Mouse (Mus musculus): ENCODE data around the gene Stra6l.

Gene Stra6l

DNA sequence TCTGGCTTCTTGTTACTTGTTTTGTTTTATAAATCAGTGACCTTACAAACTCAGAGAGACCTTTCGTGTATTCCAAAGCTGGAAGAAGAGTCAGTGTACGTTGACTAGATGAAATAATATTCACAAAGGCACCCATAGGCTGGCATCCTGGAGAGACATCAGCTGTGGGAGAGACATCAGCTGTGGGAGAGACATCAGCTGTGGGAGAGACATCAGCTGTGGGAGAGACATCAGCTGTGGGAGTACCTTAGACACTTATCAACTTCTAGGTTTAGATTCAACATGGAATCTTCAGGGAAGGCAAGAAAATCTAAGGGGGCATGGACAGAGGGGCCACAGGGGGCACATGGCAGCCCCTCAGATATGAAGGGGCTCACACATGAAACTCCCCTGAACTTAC, 2.2 kb upstream of the Stra6l start:
- DNase-seq = no peak

GRCm38 (mm10) chr4:45848825-45849156, 327 bp downstream of the Stra6l start:
- DNase-seq = no peak

GRCm38 (mm10) chr4:45849419-45849818, 955 bp downstream of the Stra6l start:
- DNase-seq = no peak

- peak; percentile 4 for DNase-seq
Observed at GRCm38 (mm10) chr4:45851640-45852051, 3.2 kb downstream of the Stra6l start.

DNA sequence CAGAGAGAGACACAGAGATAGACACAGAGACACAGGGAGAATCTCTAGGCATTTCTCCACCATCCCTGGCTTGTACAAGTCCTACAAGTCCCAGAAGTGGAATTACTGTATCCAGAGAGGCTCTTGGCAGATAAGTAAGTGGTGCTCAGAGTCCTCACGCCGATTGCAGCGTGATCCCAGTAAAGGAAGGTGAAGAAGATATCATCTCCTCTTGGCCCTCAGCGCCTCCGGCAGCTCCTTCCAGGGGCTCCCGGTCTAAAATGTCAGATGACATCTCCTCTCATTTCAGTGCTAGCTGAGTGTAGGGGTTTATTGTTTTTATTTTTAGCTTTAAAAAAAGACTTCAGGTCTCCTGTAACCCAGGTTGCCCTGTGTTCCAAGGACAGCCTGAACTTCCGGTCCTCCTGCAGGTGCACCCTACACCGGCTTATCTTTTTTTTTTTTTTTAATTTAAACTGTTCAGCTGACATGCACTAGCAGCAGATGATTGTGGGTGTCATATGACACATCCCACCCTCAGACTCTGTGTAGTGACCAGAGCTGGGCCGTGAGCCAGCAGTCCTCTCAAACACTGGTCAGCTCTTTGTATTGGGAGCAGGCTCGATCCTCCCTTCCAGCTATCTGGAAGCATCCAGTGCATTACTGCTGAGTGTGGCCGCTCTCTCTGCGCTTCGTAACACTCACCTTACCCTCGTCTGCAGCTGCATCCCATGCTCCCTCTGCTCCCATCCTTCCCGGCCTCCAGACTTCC, 5.2 kb downstream of the Stra6l start:
- DNase-seq = no peak

DNA sequence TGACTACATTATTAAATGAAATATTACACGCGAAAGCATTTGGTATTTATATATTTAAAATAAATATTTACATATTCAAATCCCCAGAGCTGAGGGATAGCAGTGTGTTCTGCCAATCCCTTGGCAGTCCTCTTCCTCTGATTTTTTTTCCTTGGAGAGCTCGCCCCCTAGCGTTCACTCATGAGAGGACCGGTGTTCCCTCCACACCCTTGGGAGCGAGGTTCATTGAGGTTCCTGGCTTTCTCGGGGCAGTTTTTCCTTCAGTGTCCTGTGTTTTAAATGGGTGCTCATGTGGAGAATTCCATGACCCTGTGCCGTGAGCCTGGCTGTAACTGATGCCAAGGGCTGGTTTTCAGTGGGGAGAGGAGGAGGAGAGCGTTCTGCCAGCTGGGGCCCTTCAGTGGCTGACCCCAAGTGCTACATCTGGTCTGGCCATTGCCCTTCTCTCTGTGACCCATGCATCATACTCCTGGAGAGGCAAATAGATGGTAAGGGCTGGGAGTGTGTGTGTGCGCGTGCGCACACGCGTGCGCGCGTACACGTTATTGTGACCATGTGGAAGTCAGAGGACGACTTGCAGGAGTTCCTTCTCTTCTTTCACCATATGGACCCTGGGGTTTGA, 7.5 kb downstream of the Stra6l start:
- DNase-seq = peak; percentile 51

DNA sequence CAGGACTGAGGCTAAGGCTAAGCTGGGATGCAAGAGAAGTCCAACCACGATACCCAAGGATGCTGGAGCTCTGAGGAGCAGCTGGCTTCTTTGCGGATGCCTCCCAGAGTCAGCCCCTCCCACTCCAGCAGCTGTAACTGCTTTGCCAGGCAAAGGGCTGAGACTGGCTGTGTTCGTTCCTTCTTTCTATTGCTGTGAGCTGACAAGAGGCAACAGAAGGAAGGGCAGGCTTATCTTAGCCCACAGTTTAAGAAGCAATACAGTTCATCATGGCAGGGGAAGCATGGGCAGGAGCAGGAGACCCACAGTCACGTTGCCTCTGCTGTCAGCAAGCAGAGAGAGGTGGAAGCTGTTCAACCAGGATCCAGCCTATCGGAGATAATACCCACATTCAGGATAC, 12.7 kb downstream of the Stra6l start:
- DNase-seq = no peak

DNA sequence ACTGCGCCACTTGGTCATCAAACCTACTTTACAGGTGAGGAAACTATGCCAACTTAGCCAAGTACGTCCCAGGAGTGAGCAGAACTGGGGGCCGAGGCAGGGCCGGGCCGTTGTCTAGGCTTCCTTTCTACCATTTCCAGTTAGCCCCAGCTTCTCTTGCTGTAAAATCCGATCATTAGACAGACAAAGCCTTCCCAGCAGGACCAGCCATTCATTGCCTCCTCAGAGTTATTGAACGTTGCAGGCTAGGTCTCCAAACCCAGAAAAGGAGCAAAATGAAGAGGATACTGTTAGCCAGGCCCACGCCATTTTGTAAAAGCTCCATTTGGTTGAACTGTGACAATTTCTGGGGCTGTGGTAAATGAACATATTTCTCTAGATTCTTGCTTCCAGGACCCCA, 19.0 kb downstream of the Stra6l start:
- DNase-seq = no peak

GRCm38 (mm10) chr4:45869021-45869815, 20.8 kb downstream of the Stra6l start:
- no peak for DNase-seq

DNA sequence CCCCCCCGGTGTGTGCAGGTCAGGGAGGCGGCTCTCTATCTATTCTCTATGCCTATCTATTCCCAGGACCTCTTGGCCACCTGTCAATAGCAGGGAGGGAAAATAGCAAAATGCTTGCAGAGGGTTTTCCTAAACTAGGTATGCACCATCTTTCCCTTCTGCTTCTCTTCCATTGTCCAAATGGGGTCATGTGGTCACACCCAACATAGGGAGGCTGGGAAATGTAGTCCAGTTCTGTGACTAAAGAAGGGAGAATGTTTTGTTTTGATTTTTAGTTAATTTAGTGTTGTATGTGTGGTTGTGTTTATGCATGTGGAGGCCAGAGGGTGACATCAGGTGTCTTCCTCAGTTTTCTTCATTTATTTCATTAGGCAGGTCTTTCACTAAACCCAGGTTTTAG, 23.7 kb downstream of the Stra6l start:
- DNase-seq = no peak

DNA sequence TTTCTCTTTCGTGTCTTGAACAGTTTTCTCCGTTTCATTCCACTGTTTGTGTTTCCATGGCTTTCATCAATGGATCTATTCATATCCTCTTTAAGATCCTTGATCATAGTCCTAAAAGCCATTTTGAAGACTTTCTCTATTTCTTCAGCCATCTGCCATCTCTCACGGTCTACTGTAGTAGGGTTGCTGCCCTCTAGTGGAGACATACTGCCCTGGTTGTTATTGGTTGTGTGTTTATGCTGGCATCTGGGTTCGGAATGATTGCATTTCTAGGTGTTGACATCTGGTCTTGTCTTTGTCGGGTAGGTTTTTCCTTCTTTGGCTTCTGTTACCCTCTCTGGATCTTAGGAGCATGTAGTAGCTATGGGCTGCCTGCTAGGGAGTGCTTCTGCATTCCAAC, 30.5 kb downstream of the Stra6l start:
- DNase-seq = no peak

DNA sequence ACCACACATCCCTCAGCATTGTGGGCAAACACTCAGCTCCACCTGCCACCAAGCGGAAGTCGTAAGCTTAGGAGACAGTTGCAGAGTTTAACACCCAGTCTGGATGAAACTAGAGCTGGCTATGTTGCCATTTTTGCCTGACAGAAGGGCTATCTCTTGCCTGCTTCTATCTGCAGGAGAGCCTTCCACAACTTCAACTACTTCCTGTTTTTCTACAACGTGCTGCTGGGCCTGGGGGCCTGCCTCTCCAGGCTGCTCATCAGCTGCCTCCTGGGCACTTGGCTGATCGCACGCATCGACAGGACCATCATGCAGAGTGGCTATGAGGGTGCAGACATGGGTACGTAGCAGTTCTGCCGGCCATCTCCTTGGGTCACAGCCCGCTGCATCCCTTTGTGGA, 34.1 kb downstream of the Stra6l start:
- no peak for DNase-seq

DNA sequence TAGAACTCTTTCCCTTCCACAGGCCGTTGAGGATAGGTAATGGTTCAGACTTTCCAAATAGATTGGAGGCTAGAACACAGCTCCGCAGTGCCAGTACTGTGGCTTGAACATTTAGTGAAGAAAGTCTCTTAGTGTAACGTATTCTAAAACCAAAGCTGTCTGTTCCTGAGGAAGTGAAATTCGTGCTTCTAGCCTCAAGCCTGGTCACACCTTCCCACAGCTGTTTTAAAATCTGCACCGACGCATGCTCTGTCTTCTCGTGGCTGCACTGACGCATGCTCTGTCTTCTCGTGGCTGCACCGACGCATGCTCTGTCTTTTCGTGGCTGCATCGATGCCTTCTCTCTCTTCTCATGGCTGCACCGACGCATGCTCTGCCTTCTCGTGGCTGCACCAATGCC, 34.8 kb downstream of the Stra6l start:
- DNase-seq = no peak

DNA sequence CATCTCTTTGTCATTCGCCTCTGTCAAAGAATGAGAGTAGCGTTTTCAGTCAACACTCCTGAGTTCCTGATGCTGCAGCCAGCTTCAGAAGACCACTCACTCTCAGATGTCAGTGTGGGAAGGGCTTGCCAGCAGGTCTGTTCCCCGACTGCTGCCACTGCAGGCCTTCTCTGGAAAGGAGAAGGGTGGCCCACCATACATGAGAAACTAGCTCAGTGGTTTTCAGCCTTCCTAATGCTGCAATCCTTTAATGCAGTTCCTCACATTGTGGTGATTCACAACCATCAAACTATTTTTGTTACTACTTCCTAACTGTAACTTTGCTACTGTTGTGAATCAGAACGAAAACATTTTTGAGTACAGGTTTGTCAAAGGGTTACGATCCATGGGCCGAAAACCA, 41.0 kb downstream of the Stra6l start:
- no peak for DNase-seq

GRCm38 (mm10) chr4:45890066-45890761, 41.8 kb downstream of the Stra6l start, which contains the start of gene Ccdc180:
TSS of gene Ccdc180 (plus strand) at chr4:45890303.
- DNase-seq = no peak

DNA sequence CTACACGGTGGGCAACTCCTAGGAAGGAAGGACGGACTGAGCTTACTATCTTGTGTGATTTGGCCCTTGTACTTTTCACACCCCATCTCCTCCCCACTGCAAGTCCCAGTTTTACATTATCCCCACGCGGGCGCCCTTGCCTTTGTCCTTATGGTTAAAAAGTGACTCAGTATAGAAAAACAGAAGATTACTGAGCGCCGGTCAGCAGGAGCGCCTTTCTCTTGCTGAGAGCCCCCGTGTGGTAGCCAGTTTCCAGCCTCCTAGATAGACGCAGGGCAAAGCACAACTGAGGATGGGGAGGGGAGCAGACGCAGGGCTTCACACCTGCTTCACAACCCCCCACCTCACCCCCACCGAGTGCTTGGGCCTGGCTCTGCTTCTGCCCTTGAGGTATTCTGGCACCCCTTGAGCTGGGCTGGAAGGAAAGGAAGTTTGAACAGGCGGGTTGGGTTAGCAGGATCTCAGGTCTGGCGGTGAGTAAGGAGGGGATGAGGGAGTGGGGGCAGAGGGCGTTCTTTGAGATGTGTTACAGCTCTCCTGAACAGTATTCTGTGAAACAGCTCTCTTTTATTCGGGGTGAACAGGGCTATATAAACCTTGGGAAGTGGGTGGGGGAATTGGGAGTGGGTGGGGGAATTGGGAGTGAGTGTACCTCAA, 48.1 kb downstream of the Stra6l start:
- no peak for DNase-seq

DNA sequence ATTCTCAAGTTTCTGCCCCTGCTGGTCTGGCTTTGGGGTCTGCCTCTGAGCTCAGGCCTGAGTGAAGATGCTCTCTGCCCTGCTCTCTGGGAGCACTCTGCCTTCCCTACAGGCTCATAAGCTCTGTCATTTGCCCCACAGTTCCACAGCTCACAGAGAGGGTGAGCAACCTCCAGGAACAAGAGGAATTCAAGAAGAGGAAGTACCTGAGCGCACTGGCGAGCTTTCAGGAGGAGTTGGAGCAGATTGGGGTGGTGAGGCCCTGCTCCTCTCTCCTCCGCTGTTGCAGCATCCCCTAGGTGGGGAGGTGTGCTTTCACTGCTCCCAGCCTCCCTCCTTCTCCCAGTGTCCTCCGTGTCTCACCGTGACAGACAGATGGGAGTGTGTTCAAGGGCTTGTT, 49.9 kb downstream of the Stra6l start:
- no peak for DNase-seq

DNA sequence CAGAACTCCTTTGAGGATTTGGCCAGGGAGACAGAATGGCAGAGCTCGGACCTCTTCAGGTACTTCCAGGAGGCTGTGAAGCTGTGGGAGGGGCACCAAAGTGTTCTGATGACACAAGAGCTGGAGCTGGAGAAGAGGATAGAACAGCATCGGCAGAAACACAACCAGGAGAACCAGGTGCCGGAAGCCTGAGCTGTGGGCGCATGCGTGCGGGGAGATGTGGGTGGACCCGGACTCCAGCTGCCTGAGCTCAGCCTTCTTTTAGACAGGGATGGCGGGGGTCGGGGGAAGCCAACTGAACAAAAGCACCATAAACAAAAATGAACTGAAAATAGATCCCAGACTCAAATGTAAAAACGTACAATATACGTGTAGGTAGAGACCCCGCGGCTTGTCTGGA, 60.8 kb downstream of the Stra6l start:
- no peak for DNase-seq

GRCm38 (mm10) chr4:45909924-45910323, 61.5 kb downstream of the Stra6l start:
- DNase-seq = no peak

- DNase-seq = no peak
Observed at GRCm38 (mm10) chr4:45911256-45911655, 62.8 kb downstream of the Stra6l start.

GRCm38 (mm10) chr4:45911876-45912275, 63.4 kb downstream of the Stra6l start:
- DNase-seq = no peak

DNA sequence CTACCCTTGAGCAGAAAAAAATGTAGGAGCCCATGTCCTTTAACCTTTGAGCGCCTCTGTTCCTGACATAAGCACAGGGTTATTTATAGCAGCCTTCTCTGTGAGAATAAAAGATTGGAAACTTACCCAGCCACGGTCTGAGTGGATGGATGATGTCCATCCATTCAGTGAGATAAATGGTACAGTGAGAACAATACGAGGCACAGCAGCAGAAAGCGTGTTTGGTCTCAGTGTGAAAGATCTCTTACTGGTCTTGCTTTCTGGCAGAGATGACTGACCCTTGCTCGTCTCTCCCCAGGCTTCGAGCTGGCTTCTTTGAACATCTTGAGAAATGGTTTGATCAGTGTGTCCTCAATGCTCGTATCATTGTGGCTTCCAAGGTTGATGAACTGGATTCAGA, 68.6 kb downstream of the Stra6l start:
- no peak for DNase-seq

Data from cerebellum, adult 11-12 months (tissue).